Mouse (Mus musculus) limb, embryonic 15.5 days (tissue): ENCODE results near the gene Gm4340. TPM values are rescaled to one million over a fixed set of nuclear protein-coding genes. Genes with fewer than 3 reads are reported as not detected.

Experiments used
- polyA plus RNA-seq: library from polyadenylated mRNA; unstranded; fragments of >200 nt; fragmentation: Nextera tagmentation; extraction: Ambion mirVana; gene quantifications from 2 replicates; pipeline ENCODE4 v1.2.1, GENCODE M21; 2015

Gm4340 gene
- polyA plus RNA-seq, 1 experiment from 2014 or later: not detected

Other genes with a start within 250 kb of the Gm4340 start
- gene Gm21293, start 51.1 kb upstream of the Gm4340 start, polyA plus RNA-seq: not detected in 2 replicates
- not detected in 2 replicates for gene Gm6763, start 42.5 kb upstream of the Gm4340 start, polyA plus RNA-seq
- not detected in 2 replicates for gene Gm8764, start 34.0 kb upstream of the Gm4340 start, polyA plus RNA-seq
- gene Gm21304, start 25.5 kb upstream of the Gm4340 start, polyA plus RNA-seq: not detected in 2 replicates
- not detected in 2 replicates for gene Gm21312, start 17.0 kb upstream of the Gm4340 start, polyA plus RNA-seq
- not detected in 2 replicates for gene Gm20765, start 8.5 kb upstream of the Gm4340 start, polyA plus RNA-seq